Mouse (Mus musculus) embryonic facial prominence, embryonic 10.5 days (tissue): ENCODE results near the gene Ppm1g. TPM values are rescaled to one million over a fixed set of nuclear protein-coding genes. Genes with fewer than 3 reads are reported as not detected.
A peak's percentile ranks its signal among the peaks of the same experiment; 100 is the strongest.
"Not testable (repeated sequence)": the region's sequence is repeated elsewhere in the genome, so short reads cannot be mapped to it uniquely, and the experiment has no call there.

Experiments used
- DNase-seq: peaks from one replicate; pipeline ENCODE4 v3.0.0-alpha.2; 2017; ENCODE audit warnings: low spot score
- H3K27ac ChIP-seq: fragments of 300-500 bp; sonication (generic); replicated peaks from 2 replicates; pipeline ENCODE4 v1.5.1; 2016; ENCODE audit warnings: mild to moderate bottlenecking
- H3K27me3 ChIP-seq: fragments of 300-500 bp; sonication (generic); replicated peaks from 2 replicates; pipeline ENCODE4 v1.6.1; 2016; ENCODE audit warnings: low read depth, mild to moderate bottlenecking; ENCODE audit not compliant: poor library complexity, severe bottlenecking
- H3K36me3 ChIP-seq: fragments of 300-500 bp; sonication (generic); replicated peaks from 2 replicates; pipeline ENCODE4 v1.6.1; 2016; ENCODE audit warnings: mild to moderate bottlenecking, moderate library complexity
- H3K4me1 ChIP-seq: fragments of 300-500 bp; sonication (generic); 2 replicates; pipeline ENCODE4 v1.6.1; 2016
- H3K4me3 ChIP-seq: fragments of 300-500 bp; sonication (generic); 2 replicates; pipeline ENCODE4 v1.5.1; 2016; ENCODE audit warnings: mild to moderate bottlenecking, moderate library complexity
- H3K9me3 ChIP-seq: fragments of 300-500 bp; sonication (generic); 2 replicates; pipeline ENCODE4 v1.6.1; 2016; ENCODE audit warnings: mild to moderate bottlenecking
- WGBS: fragments of 180-500 bp; shearing (Covaris S2); methylation state at CpG from one replicate; pipeline ENCODE4 v1.1.7; 2016; 5-methylcytosine and 5-hydroxymethylcytosine counted together
- polyA plus RNA-seq: library from polyadenylated mRNA; unstranded; fragments of >200 nt; fragmentation: Nextera tagmentation; extraction: Ambion mirVana; gene quantifications from 2 replicates; pipeline ENCODE4 v1.2.1, GENCODE M21; 2016

Ppm1g gene
- polyA plus RNA-seq, 1 experiment from 2014 or later = 185 TPM

DNA sequence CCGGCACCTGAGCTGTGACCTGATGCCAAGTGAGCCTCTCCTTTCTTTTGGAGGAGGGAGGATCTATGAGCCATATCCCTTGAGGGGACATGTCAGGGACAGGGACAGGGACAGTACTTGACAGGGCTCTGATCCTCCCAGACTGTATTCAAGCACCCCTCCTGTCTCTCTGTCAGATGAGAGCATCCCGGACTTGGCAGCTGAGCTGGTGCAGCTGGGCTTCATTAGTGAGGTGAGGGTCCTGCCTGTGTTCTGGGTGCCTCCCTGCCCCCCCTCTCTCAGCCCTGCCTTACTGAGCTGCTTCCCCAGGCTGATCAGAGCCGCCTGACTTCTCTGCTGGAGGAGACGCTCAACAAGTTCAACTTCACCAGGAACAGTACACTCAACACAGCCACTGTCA lies 30.2 kb upstream of the Ppm1g start:
- WGBS = 40% methylated on average over 4 of the region's 4 CpGs
- Histone ChIP-seq H3K4me1 (peaks cover 38% of the 10 kb centered on the region), H3K9me3 (no peaks in the 10 kb centered on the region), H3K27ac (peak overlapping the region; percentile 83; the same call in 1 of the 2 replicates), H3K36me3 (peaks cover 100% of the 10 kb centered on the region), H3K27me3 (no peaks in the 10 kb centered on the region), H3K4me3 (peak overlapping the region; percentile 56)
- DNase-seq = peak; percentile 51

DNA sequence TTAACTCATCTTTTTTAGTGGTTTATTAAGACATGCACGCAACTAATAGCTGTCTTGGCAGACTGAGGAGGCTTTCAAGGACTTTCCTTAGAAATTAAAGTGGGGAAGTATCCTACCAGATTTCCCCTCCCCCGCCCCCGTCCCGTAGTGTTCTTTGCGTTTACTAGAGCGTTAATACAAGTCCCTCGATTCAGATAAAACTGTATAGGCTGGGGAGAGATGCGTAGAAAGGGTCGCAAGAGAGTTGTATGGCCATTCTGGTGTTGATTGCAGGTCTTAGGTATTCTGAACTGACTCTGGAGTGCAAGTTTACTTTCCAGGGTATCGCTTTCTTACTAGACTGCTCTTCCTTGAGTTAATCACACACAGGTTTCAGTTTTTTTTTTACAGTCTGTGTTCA lies 21.7 kb upstream of the Ppm1g start:
- 32% methylated on average over 10 of the region's 10 CpGs for WGBS
- no peaks in the 10 kb centered on the region for H3K9me3 ChIP-seq
- DNase-seq = no peak
- no peaks in the 10 kb centered on the region for H3K27me3 ChIP-seq
- H3K4me3 ChIP-seq = peak overlapping the region; percentile 97
- H3K27ac ChIP-seq = no peak overlapping the region
- peaks cover 11% of the 10 kb centered on the region for H3K4me1 ChIP-seq
- peaks cover 37% of the 10 kb centered on the region for H3K36me3 ChIP-seq

DNA sequence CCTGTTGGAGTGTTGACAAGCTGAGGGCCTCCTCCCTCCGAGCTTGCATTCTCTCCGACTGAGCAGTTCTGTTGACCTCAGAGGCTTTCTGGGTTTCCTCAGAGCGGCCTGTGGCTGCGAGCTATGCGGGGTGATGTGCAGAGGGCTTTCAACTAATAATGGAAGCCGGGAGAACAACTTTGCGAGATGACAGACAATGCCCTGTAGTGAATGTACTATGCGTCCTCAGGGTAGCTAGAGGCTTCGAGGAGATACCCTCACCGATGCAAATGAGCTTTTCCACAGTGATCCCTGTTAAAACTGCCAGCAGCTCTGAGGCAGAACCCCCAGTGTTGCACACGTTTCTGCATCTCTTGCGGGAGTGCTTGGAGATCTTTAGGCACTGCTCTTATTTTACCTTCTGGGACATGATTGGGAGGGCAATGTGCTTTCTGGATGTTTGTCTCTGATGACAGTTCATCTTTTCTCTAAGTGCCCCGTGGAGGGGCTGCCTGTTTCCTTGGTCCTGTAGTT lies 21.1 kb upstream of the Ppm1g start:
- Histone ChIP-seq H3K36me3 (peaks cover 31% of the 10 kb centered on the region), H3K27ac (peak overlapping the region; percentile 97), H3K4me3 (peak overlapping the region; percentile 97), H3K4me1 (peaks cover 11% of the 10 kb centered on the region), H3K9me3 (no peaks in the 10 kb centered on the region), H3K27me3 (no peaks in the 10 kb centered on the region)
- 1% methylated on average over 13 of the region's 13 CpGs for WGBS
- no peak for DNase-seq

DNA sequence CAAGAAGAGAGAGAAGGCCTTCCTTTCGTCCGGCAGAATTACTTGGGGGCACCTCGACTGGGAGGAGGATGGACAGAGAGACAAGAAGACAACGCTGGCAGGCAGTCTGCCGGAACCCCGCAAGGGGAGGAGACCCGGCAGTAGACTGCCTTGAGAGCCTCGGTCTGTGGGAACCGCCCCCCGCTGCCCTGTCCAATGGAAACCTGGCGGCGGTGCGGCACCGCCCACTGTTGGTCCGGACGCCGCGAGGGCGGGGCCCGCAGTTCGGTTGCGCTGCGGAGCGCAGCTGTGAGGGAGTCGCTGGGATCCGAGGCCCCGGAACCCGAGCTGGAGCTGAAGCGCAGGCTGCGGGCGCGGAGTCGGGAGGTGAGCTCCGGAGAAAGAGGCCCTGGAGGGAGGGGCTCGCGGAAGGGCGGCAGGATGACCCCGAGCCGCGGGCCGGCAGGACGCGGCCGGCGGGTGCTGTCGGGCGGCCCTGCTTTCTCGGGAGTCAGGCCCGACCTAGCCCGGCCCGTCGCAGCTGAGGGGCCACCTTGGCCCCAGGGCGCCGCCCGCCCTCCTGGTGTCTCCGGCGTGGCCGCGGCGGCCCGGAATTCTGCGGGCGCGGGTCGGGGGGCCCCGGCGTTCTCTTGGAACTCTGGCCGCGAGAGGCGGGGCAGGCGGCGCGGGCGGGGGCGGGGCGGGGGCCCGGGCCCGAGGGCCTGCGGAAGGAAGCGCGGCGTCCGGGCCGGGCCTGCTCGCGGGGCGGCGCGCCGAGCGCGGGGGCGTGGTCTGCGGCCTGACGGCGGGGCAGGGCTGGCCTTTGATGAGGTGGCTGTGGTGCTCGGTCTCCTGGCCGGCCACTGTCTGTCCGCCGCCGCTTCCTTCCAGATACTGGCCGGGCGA lies 20.4 kb upstream of the Ppm1g start, which contains the start of the genes Nrbp1 and Gm9970:
Nrbp1 (plus strand) TSS at position 228 of the 885 bp plus-strand sequence.
Gm9970 (minus strand) TSS at position 596 of the 885 bp plus-strand sequence.
- Histone ChIP-seq H3K36me3 (peaks cover 24% of the 10 kb centered on the region), H3K9me3 (0 out of 2 replicates have a peak, but pooled peaks cover 3% of the 10 kb centered on the region), H3K4me1 (peaks cover 11% of the 10 kb centered on the region), H3K4me3 (peak within 1 kb of the TSS; percentile 97), H3K27me3 (no peaks in the 10 kb centered on the region), H3K27ac (peak within 1 kb of the TSS; percentile 97)
- WGBS = under 1% methylated on average over 103 of the region's 103 CpGs
- peak; percentile 96 for DNase-seq

DNA sequence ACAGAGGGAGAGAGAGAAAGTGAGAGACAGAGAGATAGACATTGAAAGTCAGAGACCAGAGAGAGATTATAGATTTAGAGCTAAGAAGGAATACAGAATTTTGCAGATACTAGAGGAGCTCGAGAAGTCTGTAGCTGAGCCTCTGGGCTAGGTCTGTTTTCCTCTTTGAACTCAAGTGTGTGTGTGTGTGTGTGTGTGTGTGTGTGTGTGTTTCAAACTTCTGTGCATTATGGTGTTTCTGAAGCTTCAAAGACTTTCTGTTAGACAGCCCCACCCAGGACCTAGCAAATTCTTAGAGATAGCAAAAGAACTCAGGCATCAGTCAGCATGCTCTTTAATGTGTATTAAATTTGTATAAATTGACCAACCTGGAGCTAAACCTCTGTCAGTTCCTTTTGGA lies 6.2 kb upstream of the Ppm1g start:
- no peak overlapping the region for H3K27ac ChIP-seq

DNA sequence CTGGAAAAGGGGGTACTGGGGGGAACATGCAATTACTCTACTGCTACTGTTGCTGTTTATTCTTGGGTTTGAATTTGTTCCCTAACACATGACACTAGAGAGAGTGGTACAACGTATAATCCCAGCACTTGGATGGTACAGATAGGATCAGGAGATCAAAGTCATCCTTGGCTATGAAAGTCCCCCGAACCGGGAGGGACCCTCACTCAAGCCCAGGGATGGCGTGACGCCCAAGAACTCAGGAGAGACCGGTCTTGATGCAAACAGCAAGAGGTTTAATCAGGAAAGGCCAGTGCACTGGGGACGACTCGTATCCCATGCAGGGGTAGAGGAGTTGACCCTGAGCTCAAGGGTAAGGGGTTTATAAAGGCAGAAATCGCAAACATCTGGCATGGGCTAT lies 2.2 kb upstream of the Ppm1g start:
- H3K4me3 ChIP-seq = no peak overlapping the region
- no peaks in the 10 kb centered on the region for H3K9me3 ChIP-seq
- peaks cover 16% of the 10 kb centered on the region for H3K4me1 ChIP-seq
- H3K27ac ChIP-seq = no peak overlapping the region
- H3K36me3 ChIP-seq = no peaks in the 10 kb centered on the region
- H3K27me3 ChIP-seq = no peaks in the 10 kb centered on the region
- DNase-seq = no peak
- WGBS = 92% methylated on average over 9 of the region's 9 CpGs

More for the DNA sequence above, 6.2 kb upstream of the Ppm1g start:
- H3K4me1 ChIP-seq = peaks cover under 1% of the 10 kb centered on the region; the same call in 1 of the 2 replicates
- H3K27me3 ChIP-seq = no peaks in the 10 kb centered on the region
- DNase-seq = no peak
- no peaks in the 10 kb centered on the region for H3K36me3 ChIP-seq
- no peaks in the 10 kb centered on the region for H3K9me3 ChIP-seq
- WGBS = 72% methylated on average over 1 of the region's 1 CpGs
- H3K4me3 ChIP-seq = no peak overlapping the region

DNA sequence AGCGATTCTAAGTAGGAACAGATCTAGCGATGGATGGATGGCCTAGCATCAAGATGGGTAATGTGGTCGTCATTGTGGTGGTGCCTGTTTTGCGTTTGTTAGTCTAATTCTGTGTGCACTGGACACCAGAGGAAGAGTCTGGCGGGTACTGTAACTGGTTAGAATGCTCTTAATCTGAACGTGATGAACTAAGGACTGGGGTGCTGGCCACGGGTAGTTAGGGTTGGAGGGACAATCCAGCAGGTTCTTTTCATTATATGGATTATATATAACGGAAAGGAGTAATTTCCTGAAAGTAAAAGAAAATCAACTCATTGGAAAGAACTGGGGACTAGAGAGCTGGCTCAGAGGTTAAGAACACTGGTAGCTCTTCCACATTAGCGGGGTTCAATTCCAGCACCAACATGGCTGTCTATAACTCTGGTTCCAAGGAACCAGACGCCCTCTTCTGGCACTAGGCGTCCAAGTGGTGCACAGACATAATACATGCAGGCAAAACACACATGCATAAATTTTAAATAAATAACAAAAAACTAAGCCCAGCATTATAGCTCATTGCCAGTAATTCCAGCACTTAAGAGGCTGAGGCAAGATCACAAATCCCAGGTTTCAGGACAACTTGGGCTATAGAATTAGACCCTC lies 938 bp upstream of the Ppm1g start:
- peak overlapping the region; percentile 99 for H3K4me3 ChIP-seq
- H3K4me1 ChIP-seq = peaks cover 16% of the 10 kb centered on the region
- H3K9me3 ChIP-seq = no peaks in the 10 kb centered on the region
- DNase-seq = peak; percentile 59
- peak overlapping the region; percentile 97 for H3K27ac ChIP-seq
- peaks cover 7% of the 10 kb centered on the region; the same call in 1 of the 2 replicates for H3K36me3 ChIP-seq
- no peaks in the 10 kb centered on the region for H3K27me3 ChIP-seq
- WGBS = 14% methylated on average over 11 of the region's 11 CpGs

DNA sequence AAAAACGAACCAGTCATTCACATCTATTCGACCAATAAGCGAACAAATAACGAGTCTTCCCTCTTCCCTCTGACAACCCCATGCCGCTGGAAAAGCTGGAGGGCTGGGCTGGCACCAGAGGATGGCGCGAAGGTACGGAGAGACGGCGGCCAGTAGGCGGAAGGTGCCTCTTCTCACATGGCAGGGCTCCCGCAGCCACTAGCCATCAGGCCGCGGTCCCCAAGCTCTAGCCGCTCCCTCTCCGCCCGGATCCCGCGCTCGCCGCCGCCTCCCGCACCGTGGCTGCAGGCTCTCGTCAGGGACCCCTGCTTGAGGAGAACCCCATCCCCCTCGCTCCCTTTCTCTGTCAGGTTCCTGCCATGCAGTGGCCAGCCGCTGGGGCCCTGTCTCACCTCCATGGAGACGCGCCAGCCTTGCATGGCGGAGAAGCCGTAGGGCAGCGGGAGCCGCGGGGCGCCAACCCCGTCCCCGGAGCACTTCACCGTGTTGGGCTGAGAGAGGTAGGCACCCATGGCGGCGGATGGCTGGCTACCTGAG lies 508 bp downstream of the Ppm1g start:
- H3K4me3 ChIP-seq = peak overlapping the region; percentile 99
- H3K27me3 ChIP-seq = no peaks in the 10 kb centered on the region
- DNase-seq = peak; percentile 77
- H3K9me3 ChIP-seq = no peaks in the 10 kb centered on the region
- H3K4me1 ChIP-seq = peaks cover 16% of the 10 kb centered on the region
- H3K36me3 ChIP-seq = peaks cover 7% of the 10 kb centered on the region; the same call in 1 of the 2 replicates
- WGBS = under 1% methylated on average over 40 of the region's 40 CpGs
- H3K27ac ChIP-seq = peak overlapping the region; percentile 97

DNA sequence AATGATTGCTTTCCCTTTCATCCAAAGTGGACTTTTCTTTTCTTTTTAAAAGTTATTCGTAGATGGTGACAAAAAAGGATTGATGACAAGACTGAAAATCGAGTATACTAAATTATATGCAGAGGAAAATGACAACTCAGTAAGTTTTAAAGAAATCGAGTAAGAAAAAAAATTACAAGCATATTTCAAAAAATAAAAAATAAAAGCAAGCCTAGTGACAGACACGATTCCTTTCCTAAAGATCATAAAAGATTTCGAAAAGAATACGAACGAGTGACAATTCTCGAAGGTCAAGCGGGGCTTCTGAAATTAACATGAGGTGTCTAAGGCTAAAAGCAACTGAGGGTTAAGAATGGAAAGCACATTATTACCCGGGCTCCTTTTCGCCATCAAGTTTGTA lies 1.0 kb downstream of the Ppm1g start:
- DNase-seq = no peak
- Histone ChIP-seq H3K27ac (peak overlapping the region; percentile 97), H3K27me3 (no peaks in the 10 kb centered on the region), H3K4me1 (peaks cover 16% of the 10 kb centered on the region), H3K4me3 (peak overlapping the region; percentile 99), H3K36me3 (peaks cover 7% of the 10 kb centered on the region; the same call in 1 of the 2 replicates), H3K9me3 (no peaks in the 10 kb centered on the region)
- WGBS = 2% methylated on average over 11 of the region's 11 CpGs

DNA sequence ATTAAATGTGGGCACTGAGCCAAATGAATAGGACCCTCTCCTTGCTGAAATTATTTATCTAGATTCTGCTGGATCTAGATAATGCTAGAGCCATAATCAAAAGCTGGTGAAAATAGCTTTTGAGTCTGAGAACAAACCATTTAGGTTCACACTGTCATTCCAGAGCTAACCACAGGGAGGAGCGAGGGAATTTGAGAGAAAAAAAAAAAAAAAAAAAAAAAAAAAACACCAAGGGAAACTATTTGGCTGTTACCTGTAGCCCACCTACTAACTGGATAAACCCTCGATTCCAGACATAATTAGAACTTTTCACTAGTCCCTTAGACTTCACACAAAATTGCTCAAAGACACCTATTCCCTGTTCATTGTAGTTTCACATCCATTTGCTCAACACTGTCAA lies 1.4 kb downstream of the Ppm1g start:
- peak overlapping the region; percentile 99 for H3K4me3 ChIP-seq
- no peaks in the 10 kb centered on the region for H3K27me3 ChIP-seq
- no peak overlapping the region for H3K27ac ChIP-seq
- no peaks in the 10 kb centered on the region for H3K9me3 ChIP-seq
- peaks cover 16% of the 10 kb centered on the region for H3K4me1 ChIP-seq
- DNase-seq = no peak
- 4% methylated on average over 2 of the region's 2 CpGs for WGBS
- H3K36me3 ChIP-seq = peaks cover 7% of the 10 kb centered on the region; the same call in 1 of the 2 replicates

DNA sequence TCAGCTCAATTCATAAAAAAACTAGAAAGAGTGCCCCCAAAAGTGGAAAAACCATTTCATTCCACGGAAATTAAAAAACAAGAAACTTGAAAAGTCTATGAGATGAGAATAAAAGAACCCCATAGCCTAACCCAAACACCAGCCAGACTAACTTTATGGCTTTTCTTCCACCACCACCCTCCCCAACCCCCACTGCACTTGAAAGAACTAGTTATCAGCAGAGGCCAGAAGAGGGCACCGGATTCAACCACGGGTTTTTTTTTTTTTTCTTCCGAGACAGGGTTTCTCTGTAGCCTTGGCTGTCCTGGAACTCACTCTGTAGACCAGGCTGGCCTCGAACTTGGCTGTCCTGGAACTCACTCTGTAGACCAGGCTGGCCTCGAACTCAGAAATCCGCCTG lies 2.2 kb downstream of the Ppm1g start:
- DNase-seq = no peak
- Histone ChIP-seq H3K4me1 (peaks cover 16% of the 10 kb centered on the region), H3K4me3 (peak overlapping the region; percentile 99; the same call in 1 of the 2 replicates), H3K27me3 (no peaks in the 10 kb centered on the region), H3K36me3 (peaks cover 7% of the 10 kb centered on the region; the same call in 1 of the 2 replicates), H3K27ac (no peak overlapping the region), H3K9me3 (no peaks in the 10 kb centered on the region)
- 66% methylated on average over 7 of the region's 7 CpGs for WGBS

DNA sequence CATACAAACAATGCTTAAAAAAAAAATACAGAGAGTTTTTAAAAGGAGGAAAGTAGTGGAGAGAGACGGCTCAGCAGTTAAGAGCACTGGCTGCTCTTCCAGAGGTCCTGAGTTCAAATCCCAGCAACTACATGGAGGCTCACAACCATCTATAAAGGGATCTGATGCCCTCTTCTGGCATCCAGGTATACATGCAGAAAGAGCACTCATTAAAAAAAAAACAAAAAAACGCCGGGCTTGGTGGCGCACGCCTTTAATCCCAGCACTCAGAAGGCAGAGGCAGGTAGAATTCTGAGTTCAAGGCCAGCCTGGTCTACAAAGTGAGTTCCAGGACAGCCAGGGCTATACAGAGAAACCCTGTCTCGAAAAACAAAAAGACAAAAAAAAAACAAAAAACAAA lies 3.9 kb downstream of the Ppm1g start:
- H3K4me1 ChIP-seq = peaks cover 15% of the 10 kb centered on the region
- H3K4me3 ChIP-seq, H3K36me3 ChIP-seq, H3K27ac ChIP-seq, H3K9me3 ChIP-seq, H3K27me3 ChIP-seq, DNase-seq: not testable (repeated sequence)
- 90% methylated on average over 6 of the region's 6 CpGs for WGBS
